Mouse (Mus musculus): ENCODE measurements around the gene Olfr1270.
"Not testable (repeated sequence)": the region's sequence is repeated elsewhere in the genome, so short reads cannot be mapped to it uniquely, and the experiment has no call there.

Gene Olfr1270

DNA sequence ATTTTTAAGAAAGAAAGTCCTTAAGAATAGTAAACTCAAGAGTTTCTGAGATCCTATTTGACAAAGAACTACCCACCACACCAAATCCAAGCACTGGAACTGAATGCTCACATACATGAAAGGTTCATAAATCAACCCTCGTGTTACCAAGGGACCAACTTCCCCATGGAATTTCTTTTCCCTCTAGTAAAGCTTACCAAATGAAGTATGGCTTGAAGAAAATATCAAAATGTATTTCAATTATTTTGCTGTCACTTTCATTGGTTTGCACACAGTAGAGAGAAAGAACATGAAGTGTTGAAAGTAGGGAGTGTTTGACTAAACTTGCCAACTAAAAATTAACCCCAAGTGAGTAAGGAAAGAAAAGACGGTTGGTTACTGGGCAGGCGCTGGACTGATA lies at the start of gene Olfr1270:
TSS of gene Olfr1270 (minus strand) at position 101 of the 400 bp plus-strand sequence.
- DNase-seq (ENCODE audit: extremely low read depth, low read depth, low spot score), result no peak

DNA sequence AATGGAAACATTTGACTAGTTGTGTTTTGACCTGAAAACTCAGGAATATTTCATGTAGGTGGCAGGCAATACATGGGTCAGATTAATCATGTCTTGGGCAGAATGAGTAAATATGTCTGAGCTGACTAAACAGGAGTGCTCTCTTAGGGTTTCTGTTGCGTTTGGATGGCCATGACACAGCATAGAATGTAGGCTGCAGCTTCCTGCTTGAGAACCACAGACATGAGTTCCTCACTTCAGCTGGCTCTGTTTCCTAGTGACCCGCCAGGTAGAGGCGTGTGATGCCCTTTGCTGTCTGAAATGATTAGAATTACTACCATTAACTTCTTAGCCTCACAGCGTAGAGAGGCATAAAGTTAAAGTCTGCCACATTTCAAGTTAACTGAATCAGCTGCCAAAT lies 46.7 kb upstream of the Olfr1270 start:
- not testable (repeated sequence) for DNase-seq (ENCODE audit: extremely low read depth, low read depth, low spot score)

- DNase-seq (ENCODE audit: extremely low read depth, low read depth, low spot score), result not testable (repeated sequence)
Measured at GRCm38 (mm10) chr2:90195285-90195684, 42.4 kb upstream of the Olfr1270 start.

- not testable (repeated sequence) for DNase-seq (ENCODE audit: extremely low read depth, low read depth, low spot score)
Measured at GRCm38 (mm10) chr2:90194750-90195149, 41.9 kb upstream of the Olfr1270 start.

DNA sequence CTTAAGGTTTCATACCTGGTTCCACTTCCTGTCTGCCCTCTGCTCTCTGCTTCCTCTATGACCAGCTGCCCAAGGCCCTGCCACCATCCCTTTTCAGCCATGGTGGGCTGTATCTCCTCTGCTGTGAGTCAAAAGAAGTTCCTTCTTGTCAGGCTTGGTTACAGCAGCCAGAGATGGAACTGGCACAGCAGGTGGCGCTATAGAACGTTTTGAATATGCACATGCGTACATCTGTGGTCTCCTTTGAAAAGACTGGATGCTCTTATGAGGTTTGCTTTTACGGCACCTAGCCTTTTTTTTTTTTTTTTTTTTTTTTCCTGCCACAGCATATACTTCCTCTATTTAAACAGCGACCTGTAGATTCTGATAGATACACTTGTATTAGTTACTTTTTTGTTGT lies 34.2 kb upstream of the Olfr1270 start:
- not testable (repeated sequence) for DNase-seq (ENCODE audit: extremely low read depth, low read depth, low spot score)

DNA sequence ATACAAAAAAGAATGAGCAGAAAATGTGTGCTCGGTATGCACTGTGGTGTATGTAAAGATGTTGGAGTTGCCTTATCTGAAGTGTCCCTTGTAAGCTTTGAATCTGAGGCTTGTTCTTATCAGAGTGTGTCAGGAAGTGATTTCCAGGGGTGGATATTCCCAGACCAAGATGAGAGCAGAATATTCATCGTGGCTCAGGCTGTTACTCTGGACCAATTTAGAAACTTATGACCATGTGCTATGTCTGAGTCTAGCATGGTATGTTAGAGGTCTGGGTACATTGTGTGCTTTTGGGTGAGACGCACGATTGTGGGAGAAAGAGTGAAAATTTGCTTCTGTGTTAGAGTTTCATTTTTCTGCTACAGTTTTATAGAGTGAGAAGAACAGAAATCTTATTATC lies 33.2 kb upstream of the Olfr1270 start:
- DNase-seq (ENCODE audit: extremely low read depth, low read depth, low spot score), result not testable (repeated sequence)

DNA sequence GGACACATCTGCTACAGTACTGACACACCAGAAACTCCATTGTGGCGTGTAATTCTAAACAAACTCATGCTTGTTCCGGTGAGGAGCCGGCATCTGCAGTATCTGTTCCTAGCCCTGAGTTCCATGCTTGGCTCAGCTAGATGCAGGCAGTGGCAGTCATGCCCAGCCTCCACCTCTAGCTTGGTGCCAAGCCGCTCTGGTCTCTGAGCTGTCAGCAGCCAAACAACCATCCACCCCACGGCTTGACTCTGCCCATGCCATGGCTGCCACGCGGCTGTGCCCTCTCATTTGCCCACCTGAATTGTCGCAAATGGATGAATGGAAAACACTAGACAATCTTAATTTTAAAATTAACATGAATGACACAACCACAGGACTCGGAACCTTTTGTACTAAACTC lies 1.0 kb upstream of the Olfr1270 start:
- no peak for DNase-seq (ENCODE audit: extremely low read depth, low read depth, low spot score)

DNA sequence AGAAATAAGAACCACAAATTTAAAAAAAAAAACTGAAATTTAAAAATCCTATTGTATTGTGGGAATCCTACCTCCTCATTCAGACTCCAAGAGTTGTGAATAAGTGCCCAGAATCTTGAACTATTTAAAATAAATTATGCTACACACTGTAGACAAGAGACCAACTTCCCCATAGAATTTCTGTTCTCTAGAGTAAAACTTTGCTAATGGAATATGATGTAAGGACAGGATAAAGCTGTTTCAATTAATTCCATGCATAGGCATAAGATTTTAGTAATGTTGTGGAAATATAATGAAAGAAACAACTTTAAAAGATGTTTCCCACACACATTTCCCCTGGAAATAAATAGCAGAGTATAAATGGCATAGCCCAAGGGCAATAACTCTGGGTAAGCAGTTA lies 10.7 kb downstream of the Olfr1270 start, which contains the start of gene Olfr32:
TSS of gene Olfr32 (minus strand) at position 101 of the 400 bp plus-strand sequence.
- no peak for DNase-seq (ENCODE audit: extremely low read depth, low read depth, low spot score)

DNA sequence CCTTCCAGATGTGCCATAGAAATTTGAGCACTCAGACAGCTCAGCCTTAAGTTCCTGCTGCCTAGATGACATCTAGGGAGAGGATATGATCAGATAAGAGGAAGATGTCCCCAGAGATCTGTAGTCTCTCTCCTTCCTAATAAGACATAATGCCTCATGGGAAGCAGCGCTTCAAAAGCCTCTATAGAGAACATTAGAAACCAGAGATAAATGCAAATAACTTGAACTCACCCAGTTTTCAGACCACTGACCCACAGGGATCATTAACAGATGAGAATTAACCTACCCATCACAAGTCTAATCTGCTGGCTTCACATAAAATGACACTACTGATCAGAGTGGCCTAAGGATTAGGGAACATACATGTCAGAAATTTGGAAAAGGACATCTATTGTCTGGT lies 31.6 kb downstream of the Olfr1270 start, which contains the start of gene Olfr1269:
TSS of gene Olfr1269 (minus strand) at position 101 of the 400 bp plus-strand sequence.
- DNase-seq (ENCODE audit: extremely low read depth, low read depth, low spot score), result no peak
